Mouse (Mus musculus): ENCODE measurements around the gene Bend6.

GRCm38 (mm10) chr1:33940364-33940928 lies 32.8 kb upstream of the Bend6 start:
- TF ChIP-seq POLR2A (IDR thresholded peaks at IDR 0.05; ENCODE audit: low read depth, low read length) (no peak), CTCF (IDR thresholded peaks at IDR 0.05; ENCODE audit: borderline replicate concordance, insufficient read depth, low read length) (no peak)

Data from embryonic fibroblast, embryonic 13.5 days (primary cell).